Mouse (Mus musculus) midbrain, embryonic 14.5 days (tissue): ENCODE data around the gene Dennd1a. TPM values are rescaled to one million over a fixed set of nuclear protein-coding genes. Genes with fewer than 3 reads are reported as not detected.

Source experiments
- ATAC-seq: fragments of 200-750 bp; cut with Nextera tagmentation; 2 replicates; pipeline ENCODE4 v1.8.0; 2017; ENCODE audit warnings: moderate number of reproducible peaks, moderate library complexity; ENCODE audit not compliant: low FRiP score, low TSS enrichment
- DNase-seq: peaks from one replicate; pipeline ENCODE4 v3.0.0-alpha.2; 2015
- H3K27ac ChIP-seq: fragments of 300-500 bp; sonication (generic); replicated peaks from 2 replicates; pipeline ENCODE4 v1.5.1; 2014; ENCODE audit warnings: mild to moderate bottlenecking, low read depth, low read length, moderate library complexity
- H3K27me3 ChIP-seq: fragments of 300-500 bp; sonication (generic); 2 replicates; pipeline ENCODE4 v1.6.1; 2014; ENCODE audit warnings: low read length, control low read depth, mixed read lengths; ENCODE audit not compliant: control insufficient read depth, insufficient read depth
- H3K36me3 ChIP-seq: fragments of 300-500 bp; sonication (generic); 2 replicates; pipeline ENCODE4 v1.6.1; 2014; ENCODE audit warnings: low read length, control low read depth; ENCODE audit not compliant: control insufficient read depth, insufficient read depth
- H3K4me1 ChIP-seq: fragments of 300-500 bp; sonication (generic); 2 replicates; pipeline ENCODE4 v1.6.1; 2014; ENCODE audit warnings: mild to moderate bottlenecking, antibody characterized with exemption, low read length, control low read depth; ENCODE audit not compliant: control insufficient read depth, insufficient read depth
- H3K4me2 ChIP-seq: fragments of 300-500 bp; sonication (generic); 2 replicates; pipeline ENCODE4 v1.6.1; 2014; ENCODE audit warnings: mild to moderate bottlenecking, low read length, moderate library complexity
- H3K4me3 ChIP-seq: fragments of 300-500 bp; sonication (generic); replicated peaks from 2 replicates; pipeline ENCODE4 v1.5.1; 2014; ENCODE audit warnings: low read depth, low read length
- H3K9ac ChIP-seq: fragments of 300-500 bp; sonication (generic); replicated peaks from 2 replicates; pipeline ENCODE4 v1.6.1; 2014; ENCODE audit warnings: mild to moderate bottlenecking, low read length, moderate library complexity
- H3K9me3 ChIP-seq: fragments of 300-500 bp; sonication (generic); 2 replicates; pipeline ENCODE4 v1.6.1; 2016; ENCODE audit warnings: low read length, control low read depth, mixed read lengths; ENCODE audit not compliant: control insufficient read depth
- WGBS: fragments of 180-500 bp; shearing (Covaris S2); extraction: QIAGEN DNeasy Blood & Tissue Kit; methylation state at CpG from one replicate; pipeline ENCODE4 v1.1.7; 2014; 5-methylcytosine and 5-hydroxymethylcytosine counted together
- polyA plus RNA-seq: library from polyadenylated mRNA; unstranded; fragments of >200 nt; fragmentation: Nextera tagmentation; extraction: Ambion mirVana; gene quantifications from 2 replicates; pipeline ENCODE4 v1.2.1, GENCODE M21; 2014

The Dennd1a gene
- polyA plus RNA-seq, 1 experiment from 2014 or later, result 16.6 TPM

- Histone ChIP-seq H3K4me3 (no peak overlapping the region), H3K27me3 (no peaks in the 10 kb centered on the region), H3K4me2 (no peak overlapping the region), H3K9me3 (no peaks in the 10 kb centered on the region), H3K9ac (no peak overlapping the region), H3K4me1 (0 out of 2 replicates have a peak, but pooled peaks cover 6% of the 10 kb centered on the region), H3K36me3 (no peaks in the 10 kb centered on the region), H3K27ac (no peak overlapping the region)
- 78% methylated on average over 1 of the region's 1 CpGs for WGBS
- DNase-seq, result no peak
- no peak for ATAC-seq
Observed at GRCm38 (mm10) chr2:37988301-37988700, 298.9 kb downstream of the Dennd1a start.

- ATAC-seq, result no peak
- Histone ChIP-seq H3K4me2 (no peak overlapping the region), H3K9me3 (no peaks in the 10 kb centered on the region), H3K27ac (no peak overlapping the region), H3K4me1 (0 out of 2 replicates have a peak, but pooled peaks cover 6% of the 10 kb centered on the region), H3K36me3 (no peaks in the 10 kb centered on the region), H3K27me3 (no peaks in the 10 kb centered on the region), H3K4me3 (no peak overlapping the region), H3K9ac (no peak overlapping the region)
- WGBS, result 60% methylated on average over 5 of the region's 5 CpGs
- no peak for DNase-seq
Observed at GRCm38 (mm10) chr2:37985690-37986222, 301.4 kb downstream of the Dennd1a start.

GRCm38 (mm10) chr2:37982714-37983113, 304.5 kb downstream of the Dennd1a start:
- no peak overlapping the region for H3K4me2 ChIP-seq
- H3K27me3 ChIP-seq, result no peaks in the 10 kb centered on the region
- H3K27ac ChIP-seq, result no peak overlapping the region
- no peak overlapping the region for H3K9ac ChIP-seq
- H3K4me1 ChIP-seq, result no peaks in the 10 kb centered on the region
- H3K9me3 ChIP-seq, result no peaks in the 10 kb centered on the region
- H3K4me3 ChIP-seq, result no peak overlapping the region
- WGBS, result 97% methylated on average over 1 of the region's 1 CpGs
- H3K36me3 ChIP-seq, result no peaks in the 10 kb centered on the region
- DNase-seq (no peak), ATAC-seq (no peak)

- no peak for ATAC-seq
- 63% methylated on average over 15 of the region's 15 CpGs for WGBS
Observed at GRCm38 (mm10) chr2:37981562-37982403, 305.4 kb downstream of the Dennd1a start.

GRCm38 (mm10) chr2:37974201-37974600, 313.0 kb downstream of the Dennd1a start:
- Histone ChIP-seq H3K9me3 (no peaks in the 10 kb centered on the region), H3K9ac (no peak overlapping the region), H3K4me2 (no peak overlapping the region), H3K36me3 (no peaks in the 10 kb centered on the region), H3K27me3 (no peaks in the 10 kb centered on the region), H3K4me3 (no peak overlapping the region), H3K4me1 (0 out of 2 replicates have a peak, but pooled peaks cover 3% of the 10 kb centered on the region), H3K27ac (no peak overlapping the region)
- DNase-seq (no peak), ATAC-seq (no peak)
- WGBS, result 84% methylated on average over 3 of the region's 3 CpGs

More at GRCm38 (mm10) chr2:37981562-37982403, 305.4 kb downstream of the Dennd1a start:
- Histone ChIP-seq H3K4me3 (no peak overlapping the region), H3K36me3 (no peaks in the 10 kb centered on the region), H3K9me3 (no peaks in the 10 kb centered on the region), H3K9ac (no peak overlapping the region), H3K27me3 (no peaks in the 10 kb centered on the region), H3K4me2 (no peak overlapping the region), H3K27ac (no peak overlapping the region), H3K4me1 (no peaks in the 10 kb centered on the region)
- DNase-seq, result no peak

- Histone ChIP-seq H3K9ac (no peak overlapping the region), H3K36me3 (no peaks in the 10 kb centered on the region), H3K4me3 (no peak overlapping the region), H3K27ac (no peak overlapping the region), H3K9me3 (no peaks in the 10 kb centered on the region), H3K4me2 (no peak overlapping the region), H3K27me3 (no peaks in the 10 kb centered on the region), H3K4me1 (0 out of 2 replicates have a peak, but pooled peaks cover 3% of the 10 kb centered on the region)
- no peak for ATAC-seq
- 59% methylated on average over 6 of the region's 6 CpGs for WGBS
- no peak for DNase-seq
Observed at GRCm38 (mm10) chr2:37972621-37973020, 314.6 kb downstream of the Dennd1a start.

GRCm38 (mm10) chr2:37971726-37972125, 315.5 kb downstream of the Dennd1a start:
- H3K27ac ChIP-seq, result no peak overlapping the region
- 90% methylated on average over 1 of the region's 1 CpGs for WGBS
- ATAC-seq (no peak), DNase-seq (no peak)
- H3K4me2 ChIP-seq, result no peak overlapping the region
- H3K27me3 ChIP-seq, result no peaks in the 10 kb centered on the region
- H3K36me3 ChIP-seq, result no peaks in the 10 kb centered on the region
- no peak overlapping the region for H3K4me3 ChIP-seq
- no peak overlapping the region for H3K9ac ChIP-seq
- H3K9me3 ChIP-seq, result no peaks in the 10 kb centered on the region
- H3K4me1 ChIP-seq, result 0 out of 2 replicates have a peak, but pooled peaks cover 3% of the 10 kb centered on the region

- H3K9me3 ChIP-seq, result no peaks in the 10 kb centered on the region
- H3K9ac ChIP-seq, result no peak overlapping the region
- 40% methylated on average over 5 of the region's 5 CpGs for WGBS
- DNase-seq (peak; percentile 52), ATAC-seq (peak; percentile 63)
- no peak overlapping the region; the same call in 1 of the 2 replicates for H3K27ac ChIP-seq
- no peak overlapping the region for H3K4me3 ChIP-seq
- H3K4me1 ChIP-seq, result 0 out of 2 replicates have a peak, but pooled peaks cover 3% of the 10 kb centered on the region
- H3K36me3 ChIP-seq, result no peaks in the 10 kb centered on the region
- H3K4me2 ChIP-seq, result no peak overlapping the region
- no peaks in the 10 kb centered on the region for H3K27me3 ChIP-seq
Observed at GRCm38 (mm10) chr2:37969713-37970485, 317.3 kb downstream of the Dennd1a start.
